In the genomic region with DNA sequence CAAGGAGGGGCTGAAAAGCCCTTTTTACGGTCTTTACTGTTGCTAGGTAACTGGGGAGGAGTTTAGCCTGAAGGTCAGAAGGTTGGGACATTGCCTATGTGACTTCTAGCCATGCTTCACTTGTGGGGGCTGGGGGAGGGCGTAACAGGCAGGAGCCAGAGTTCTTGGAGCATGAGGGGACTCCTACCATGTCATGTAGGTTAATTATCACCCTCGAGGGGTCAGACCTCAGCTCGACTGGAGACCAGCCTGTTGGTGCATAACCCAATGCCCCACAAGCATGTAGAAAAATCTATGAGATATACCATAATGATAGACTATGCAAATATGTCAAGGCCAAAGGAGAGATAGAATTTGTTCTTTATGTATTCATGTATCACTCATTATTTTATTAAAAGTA, we compare ENCODE assay signal across 21 mouse cellular contexts.
A peak's percentile ranks its signal among the peaks of the same experiment; 100 is the strongest.
DNase-seq lines count a peak whose midpoint lies in the region; ATAC-seq and TF ChIP-seq lines count a peak whose summit lies in the region.
"Had no signal": no experiment of that assay in that cellular context is flagged by ENCODE, and none has a peak within 500 bp of the region (broad histone marks: within the 10 kb centered on the region; RNA-seq: fewer than 3 reads in every experiment).

No protein-coding gene starts in this region.

- H3K4me2 ChIP-seq in kidney, embryonic 14.5 days (replicated peaks; ENCODE audit: low read depth, low read length) = no peak overlapping the region
- H3K4me2 ChIP-seq: embryonic facial prominence, embryonic 13.5 days; forebrain, embryonic 12.5 days; heart, embryonic 11.5 days; hindbrain, embryonic 14.5 days had no signal

- intact Hi-C loops in left cerebral cortex, adult 2 months (cut with DNase I) = no loop called here

- no peak for TF ChIP-seq CTCF in spleen, adult 2 months (IDR thresholded peaks at IDR 0.05; ENCODE audit: extremely low read depth, insufficient read depth, insufficient read length, insufficient replicate concordance)
- TF ChIP-seq CTCF in left cerebral cortex, adult 2 months (IDR thresholded peaks at IDR 0.05) = no peak

- peaks cover 3% of the 10 kb centered on the region; the same call in 1 of the 2 replicates for H3K4me1 ChIP-seq in kidney, embryonic 14.5 days (ENCODE audit: control insufficient read depth, insufficient read depth, low read length)
- peaks cover 12% of the 10 kb centered on the region; the same call in 1 of the 2 replicates for H3K4me1 ChIP-seq in spleen, adult 2 months (ENCODE audit: control insufficient read depth, insufficient read depth, insufficient read length)
- H3K4me1 ChIP-seq: embryonic facial prominence, embryonic 13.5 days; forebrain, embryonic 12.5 days had no signal

- no peaks in the 10 kb centered on the region for H3K27me3 ChIP-seq in kidney, embryonic 14.5 days (ENCODE audit: control insufficient read depth, insufficient read depth, low read length)
- no peaks in the 10 kb centered on the region for H3K27me3 ChIP-seq in spleen, adult 2 months (ENCODE audit: control insufficient read depth, insufficient read depth, low read length)
- H3K27me3 ChIP-seq: embryonic facial prominence, embryonic 13.5 days; forebrain, embryonic 12.5 days had no signal

- peak; percentile 74; the same call in 1 of the 2 replicates for ATAC-seq in kidney, embryonic 14.5 days (ENCODE audit: low FRiP score, low TSS enrichment)
- no peak for ATAC-seq in monocyte, adult 5-6 weeks (replicated peaks; ENCODE audit: insufficient number of reproducible peaks, low FRiP score, low TSS enrichment, poor library complexity, severe bottlenecking)
- ATAC-seq: forebrain, embryonic 16.5 days had no signal

- no peak for TF ChIP-seq POLR2A in spleen, adult 2 months (IDR thresholded peaks at IDR 0.05; ENCODE audit: low read depth, low read length)

- H3K9ac ChIP-seq in kidney, embryonic 14.5 days (ENCODE audit: low read depth, low read length) = no peak overlapping the region
- H3K9ac ChIP-seq: embryonic facial prominence, embryonic 13.5 days; forebrain, embryonic 12.5 days; hindbrain, embryonic 14.5 days had no signal

- no peak for DNase-seq in kidney, adult 11 months
- DNase-seq in spleen, adult 2 months (ENCODE audit: low read depth in 1 of 2, low spot score in 2 of 2) = no peak
- no peak for DNase-seq in spleen, adult 18-20 months
- DNase-seq in embryo, embryonic 9.5 days (ENCODE audit: extremely low spot score) = peak; percentile 20
- no peak for DNase-seq in left cerebral cortex, adult 2 months (ENCODE audit: extremely low spot score in 1 of 2, low spot score in 2 of 2)
- DNase-seq: adrenal gland, postnatal 10 days; B cell, adult 2 months; cerebellum, adult 11-12 months; cerebellum, adult 9-10 months; cerebellum, postnatal 25 days; gastrocnemius, postnatal 14 days; heart, adult 2 months had no signal

- no peaks in the 10 kb centered on the region for H3K9me3 ChIP-seq in kidney, embryonic 14.5 days (ENCODE audit: control insufficient read depth, low read length)
- H3K9me3 ChIP-seq: embryonic facial prominence, embryonic 13.5 days; forebrain, embryonic 12.5 days; G1E; hindbrain, embryonic 10.5 days had no signal

- no peaks in the 10 kb centered on the region for H3K36me3 ChIP-seq in kidney, embryonic 14.5 days (ENCODE audit: control insufficient read depth, insufficient read depth, low read length)
- no peaks in the 10 kb centered on the region for H3K36me3 ChIP-seq in spleen, adult 2 months (ENCODE audit: control insufficient read depth, insufficient read depth, low read length)
- H3K36me3 ChIP-seq: embryonic facial prominence, embryonic 13.5 days; forebrain, embryonic 12.5 days; G1E; hindbrain, embryonic 10.5 days had no signal

- H3K27ac ChIP-seq in kidney, embryonic 14.5 days (ENCODE audit: low read depth, low read length) = no peak overlapping the region
- peak overlapping the region; percentile 46 for H3K27ac ChIP-seq in spleen, adult 2 months (ENCODE audit: insufficient read depth, low read length)
- H3K27ac ChIP-seq in left cerebral cortex, adult 2 months = no peak overlapping the region
- H3K27ac ChIP-seq: embryonic facial prominence, embryonic 13.5 days; forebrain, embryonic 12.5 days; heart, adult 2 months; hindbrain, embryonic 10.5 days; hindbrain, embryonic 14.5 days had no signal

- no peak overlapping the region for H3K4me3 ChIP-seq in kidney, embryonic 14.5 days (ENCODE audit: low read length)
- H3K4me3 ChIP-seq in spleen, adult 2 months (ENCODE audit: extremely low read depth, insufficient read depth, insufficient read length) = no peak overlapping the region
- no peak overlapping the region for H3K4me3 ChIP-seq in left cerebral cortex, adult 2 months
- H3K4me3 ChIP-seq: embryonic facial prominence, embryonic 13.5 days; forebrain, embryonic 12.5 days; heart, adult 2 months; hindbrain, embryonic 10.5 days had no signal

- WGBS in kidney, embryonic 14.5 days = 11% methylated on average over 4 of the region's 4 CpGs
- 80% methylated on average over 4 of the region's 4 CpGs for WGBS in spleen, adult 2 months
